9 mouse cellular contexts compared by ENCODE assay signal in the genomic region with DNA sequence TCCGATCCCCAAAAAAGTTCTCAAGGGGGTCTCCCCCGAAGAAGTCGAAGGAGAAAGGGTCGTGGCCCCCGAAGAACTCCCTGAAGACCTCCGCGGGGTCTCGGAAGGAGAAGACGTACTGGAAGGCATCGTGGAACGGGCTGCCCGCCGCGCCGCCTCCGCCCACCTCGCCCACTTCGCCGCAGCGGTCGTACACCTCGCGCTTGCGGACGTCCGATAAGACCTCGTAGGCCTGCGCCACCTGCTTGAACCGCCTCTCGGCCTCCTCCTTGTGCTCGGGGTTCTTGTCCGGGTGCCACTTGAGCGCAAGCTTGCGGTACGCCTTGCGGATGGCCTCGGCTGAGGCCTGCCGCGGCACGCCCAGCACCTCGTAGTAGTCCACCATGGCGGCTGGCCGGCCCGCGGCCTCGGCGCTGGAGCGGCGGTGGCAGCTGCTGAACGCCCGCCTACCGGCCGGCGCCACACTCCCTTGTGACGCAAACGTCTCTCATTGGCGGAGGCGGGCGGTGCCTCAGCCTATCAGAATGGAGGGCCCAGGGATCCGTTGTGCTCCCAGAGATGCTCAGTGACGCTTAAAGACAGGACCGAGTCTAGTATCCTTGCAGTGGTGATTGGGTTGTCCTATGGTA. TPM values are rescaled to one million over a fixed set of nuclear protein-coding genes. Genes with fewer than 3 reads are reported as not detected.
DNase-seq lines count a peak whose midpoint lies in the region; ATAC-seq and TF ChIP-seq lines count a peak whose summit lies in the region.
"Had no signal": no experiment of that assay in that cellular context is flagged by ENCODE, and none has a peak within 500 bp of the region (broad histone marks: within the 10 kb centered on the region; RNA-seq: fewer than 3 reads in every experiment).

A gene (minus strand): TSS at position 489 of the 629 bp plus-strand sequence.

- H3K36me3 ChIP-seq in embryonic facial prominence, embryonic 14.5 days (ENCODE audit: control insufficient read depth, insufficient read depth, low read length), result no peaks in the 10 kb centered on the region
- no peaks in the 10 kb centered on the region for H3K36me3 ChIP-seq in heart, embryonic 15.5 days
- 0 out of 2 replicates have a peak, but pooled peaks cover 3% of the 10 kb centered on the region for H3K36me3 ChIP-seq in liver, embryonic 13.5 days
- no peaks in the 10 kb centered on the region; the same call in none of the 2 replicates for H3K36me3 ChIP-seq in testis, adult 2 months (ENCODE audit: control insufficient read depth, insufficient read depth, low read length)
- H3K36me3 ChIP-seq: G1E had no signal

- H3K9me3 ChIP-seq in embryonic facial prominence, embryonic 14.5 days (ENCODE audit: control insufficient read depth, low read length), result peaks cover 17% of the 10 kb centered on the region
- H3K9me3 ChIP-seq in heart, embryonic 15.5 days (replicated peaks), result no peaks in the 10 kb centered on the region
- no peaks in the 10 kb centered on the region for H3K9me3 ChIP-seq in liver, embryonic 13.5 days (replicated peaks)

- H3K9ac ChIP-seq in embryonic facial prominence, embryonic 14.5 days (ENCODE audit: low read depth, low read length), result peak within 1 kb of the TSS; percentile 73
- H3K9ac ChIP-seq in heart, embryonic 15.5 days, result peak within 1 kb of the TSS; percentile 71
- peak within 1 kb of the TSS; percentile 82 for H3K9ac ChIP-seq in liver, embryonic 13.5 days

- DNase-seq in urinary bladder, postnatal 4 days (ENCODE audit: low spot score in 2 of 2), result peak; percentile 71
- DNase-seq in urinary bladder, adult 2 months (ENCODE audit: low spot score), result no peak
- DNase-seq in embryonic facial prominence, embryonic 14.5 days (ENCODE audit: low spot score), result peak; percentile 93
- peak; percentile 84 for DNase-seq in kidney, postnatal 14 days
- peak; percentile 83 for DNase-seq in liver, embryonic 13.5 days
- peak; percentile 90 for DNase-seq in neural tube, embryonic 10.5 days (ENCODE audit: extremely low spot score, low spot score)

- no peak for TF ChIP-seq CTCF in testis, adult 2 months (IDR thresholded peaks at IDR 0.05; ENCODE audit: control insufficient read depth, insufficient read depth, insufficient replicate concordance, low read depth, low read length)

- H3K4me3 ChIP-seq in embryonic facial prominence, embryonic 14.5 days (ENCODE audit: low read depth, low read length), result peak within 1 kb of the TSS; percentile 51
- peak within 1 kb of the TSS; percentile 56 for H3K4me3 ChIP-seq in heart, embryonic 15.5 days
- peak within 1 kb of the TSS; percentile 68 for H3K4me3 ChIP-seq in liver, embryonic 13.5 days (replicated peaks)
- H3K4me3 ChIP-seq in testis, adult 2 months (ENCODE audit: control insufficient read depth, low read depth, low read length), result peak within 1 kb of the TSS; percentile 97

- ATAC-seq in embryonic facial prominence, embryonic 14.5 days (ENCODE audit: low read depth), result peak; percentile 99
- peak; percentile 95 for ATAC-seq in heart, embryonic 15.5 days (replicated peaks; ENCODE audit: insufficient number of reproducible peaks, insufficient read depth, low FRiP score, low read depth)
- peak; percentile 87 for ATAC-seq in liver, embryonic 13.5 days (ENCODE audit: low read depth)

- 14% methylated on average over 27 of the region's 62 CpGs for WGBS in embryonic facial prominence, embryonic 14.5 days
- WGBS in heart, embryonic 15.5 days, result 4% methylated on average over 62 of the region's 62 CpGs
- WGBS in liver, embryonic 13.5 days (ENCODE audit: insufficient replicate concordance), result 3% methylated on average over 62 of the region's 62 CpGs

- peak within 1 kb of the TSS; percentile 77 for H3K4me2 ChIP-seq in embryonic facial prominence, embryonic 14.5 days (ENCODE audit: low read depth, low read length)
- peak within 1 kb of the TSS; percentile 91 for H3K4me2 ChIP-seq in heart, embryonic 15.5 days
- H3K4me2 ChIP-seq in liver, embryonic 13.5 days, result peak within 1 kb of the TSS; percentile 85

- TF ChIP-seq POLR2A in testis, adult 2 months (IDR thresholded peaks at IDR 0.05; ENCODE audit: control insufficient read depth, low read depth, low read length), result peak; percentile 100

- H3K27ac ChIP-seq in embryonic facial prominence, embryonic 14.5 days (replicated peaks; ENCODE audit: low read depth, low read length), result no peak within 1 kb of the TSS
- H3K27ac ChIP-seq in heart, embryonic 15.5 days, result no peak within 1 kb of the TSS
- H3K27ac ChIP-seq in liver, embryonic 13.5 days, result peak within 1 kb of the TSS; percentile 95
- peak within 1 kb of the TSS; percentile 100 for H3K27ac ChIP-seq in testis, adult 2 months (ENCODE audit: control insufficient read depth, insufficient read depth, low read depth, low read length)

- H3K27me3 ChIP-seq in embryonic facial prominence, embryonic 14.5 days (replicated peaks; ENCODE audit: control insufficient read depth, insufficient read depth, low read length), result no peaks in the 10 kb centered on the region
- no peaks in the 10 kb centered on the region for H3K27me3 ChIP-seq in heart, embryonic 15.5 days
- peaks cover 5% of the 10 kb centered on the region; the same call in 1 of the 2 replicates for H3K27me3 ChIP-seq in liver, embryonic 13.5 days
- no peaks in the 10 kb centered on the region for H3K27me3 ChIP-seq in testis, adult 2 months (ENCODE audit: control insufficient read depth, insufficient read depth, low read length)

- H3K4me1 ChIP-seq in embryonic facial prominence, embryonic 14.5 days (ENCODE audit: control insufficient read depth, insufficient read depth, low read length), result no peaks in the 10 kb centered on the region; the same call in 1 of the 2 replicates
- peaks cover 9% of the 10 kb centered on the region for H3K4me1 ChIP-seq in heart, embryonic 15.5 days (replicated peaks)
- H3K4me1 ChIP-seq in liver, embryonic 13.5 days (replicated peaks), result peaks cover 47% of the 10 kb centered on the region
- H3K4me1 ChIP-seq in testis, adult 2 months (ENCODE audit: control insufficient read depth, insufficient read depth, low read length), result peaks cover 2% of the 10 kb centered on the region; the same call in 1 of the 2 replicates

RNA-seq across cellular contexts. Expression of the gene that starts here (rescaled TPM):
- 1.3 and 1.7 TPM in 2 replicates for polyA plus RNA-seq in urinary bladder, adult 2 months (2012; rRNA removed)
- 8.7 and 11.9 TPM in 2 replicates for polyA plus RNA-seq in embryonic facial prominence, embryonic 14.5 days (2014; fragmentation: Nextera tagmentation; extraction: Ambion mirVana)
- polyA plus RNA-seq in heart, embryonic 15.5 days (2015; fragmentation: Nextera tagmentation; extraction: Ambion mirVana), result 3.3 and 4.8 TPM in 2 replicates
- polyA plus RNA-seq in liver, embryonic 13.5 days (2015; fragmentation: Nextera tagmentation; extraction: Ambion mirVana), result 11.3 and 11.4 TPM in 2 replicates
- polyA plus RNA-seq in testis, adult 2 months (2012; rRNA removed), result 1,175 and 1,313 TPM in 2 replicates
- polyA plus RNA-seq: G1E had no signal

Comparison
In these comparisons a context has a peak if more than half of its experiments do, and no peak if none do; other contexts are left out.
1. RNA of the gene that starts here (polyA plus RNA-seq): 1,175 to 1,313 TPM in testis, adult 2 months; 11.3 to 11.4 TPM in liver, embryonic 13.5 days, 8.7 to 11.9 TPM in embryonic facial prominence, embryonic 14.5 days, 3.3 to 4.8 TPM in heart, embryonic 15.5 days and 1.3 to 1.7 TPM in urinary bladder, adult 2 months; every median in the first group is over 10 times any median in the second.
2. H3K27ac ChIP-seq: peak in liver, embryonic 13.5 days (single experiment) and testis, adult 2 months (single experiment); none in embryonic facial prominence, embryonic 14.5 days (single experiment) and heart, embryonic 15.5 days (single experiment).
3. Peak in every context shown above with its lines, with median percentiles within 50 percentile points of each other: ATAC-seq, H3K4me2 ChIP-seq, H3K4me3 ChIP-seq and H3K9ac ChIP-seq.